Mouse (Mus musculus) midbrain, postnatal 0 days (tissue): Measurements from ENCODE around the gene Amh. TPM values are rescaled to one million over a fixed set of nuclear protein-coding genes. Genes with fewer than 3 reads are reported as not detected.

Experiments used
- ATAC-seq: fragments of 200-750 bp; cut with Nextera tagmentation; 2 replicates; pipeline ENCODE4 v1.8.0; 2017; ENCODE audit warnings: moderate number of reproducible peaks, mild to moderate bottlenecking, moderate TSS enrichment, moderate library complexity; ENCODE audit not compliant: low FRiP score
- DNase-seq: peaks from one replicate; pipeline ENCODE4 v3.0.0-alpha.2; 2015; ENCODE audit warnings: low spot score
- H3K27ac ChIP-seq: fragments of 300-500 bp; sonication (generic); 2 replicates; pipeline ENCODE4 v1.5.1; 2014; ENCODE audit warnings: low read depth, mild to moderate bottlenecking, low read length, mixed read lengths
- H3K27me3 ChIP-seq: fragments of 300-500 bp; sonication (generic); 2 replicates; pipeline ENCODE4 v1.6.1; 2014; ENCODE audit warnings: low read length, control low read depth, mixed read lengths; ENCODE audit not compliant: insufficient read depth
- H3K36me3 ChIP-seq: fragments of 300-500 bp; sonication (generic); 2 replicates; pipeline ENCODE4 v1.6.1; 2014; ENCODE audit warnings: low read length, control low read depth, mixed read lengths; ENCODE audit not compliant: insufficient read depth
- H3K4me1 ChIP-seq: fragments of 300-500 bp; sonication (generic); 2 replicates; pipeline ENCODE4 v1.6.1; 2014; ENCODE audit warnings: mild to moderate bottlenecking, control low read depth, antibody characterized with exemption, low read length, mixed read lengths; ENCODE audit not compliant: insufficient read depth
- H3K4me2 ChIP-seq: fragments of 300-500 bp; sonication (generic); 2 replicates; pipeline ENCODE4 v1.6.1; 2014; ENCODE audit warnings: low read depth, mild to moderate bottlenecking, low read length, mixed read lengths; ENCODE audit not compliant: poor library complexity, severe bottlenecking
- H3K4me3 ChIP-seq: fragments of 300-500 bp; sonication (generic); 2 replicates; pipeline ENCODE4 v1.5.1; 2014; ENCODE audit warnings: low read depth, mild to moderate bottlenecking, low read length, moderate library complexity
- H3K9ac ChIP-seq: fragments of 300-500 bp; sonication (generic); replicated peaks from 2 replicates; pipeline ENCODE4 v1.6.1; 2014; ENCODE audit warnings: mild to moderate bottlenecking, low read length, moderate library complexity, mixed read lengths; ENCODE audit not compliant: poor library complexity, severe bottlenecking
- H3K9me3 ChIP-seq: fragments of 300-500 bp; sonication (generic); 2 replicates; pipeline ENCODE4 v1.6.1; 2016; ENCODE audit warnings: low read length, control low read depth
- CTCF ChIP-seq: IDR thresholded peaks from 2 replicates; pipeline ENCODE4 v1.5.1; 2016; ENCODE audit warnings: antibody characterized with exemption, mild to moderate bottlenecking
- WGBS: fragments of 180-500 bp; shearing (Covaris S2); extraction: QIAGEN DNeasy Blood & Tissue Kit; methylation state at CpG from one replicate; pipeline ENCODE4 v1.1.7; 2014; 5-methylcytosine and 5-hydroxymethylcytosine counted together
- polyA plus RNA-seq: library from polyadenylated mRNA; unstranded; fragments of >200 nt; fragmentation: Nextera tagmentation; extraction: Ambion mirVana; gene quantifications from 2 replicates; pipeline ENCODE4 v1.2.1, GENCODE M21; 2015
- total RNA-seq: library from RNA; depleted of rRNA; stranded (reverse); fragments of >200 nt; gene quantifications from 2 replicates; pipeline ENCODE4 v1.2.3, GENCODE M21; 2014; rRNA removed

Amh gene
- 0.82 and 2.9 TPM in 2 replicates for total RNA-seq
- not detected in 2 replicates for polyA plus RNA-seq

GRCm38 (mm10) chr10:80804916-80805315, at the start of gene Amh:
TSS of gene Amh (plus strand) at chr10:80805243.
- Histone ChIP-seq H3K9me3 (no peaks in the 10 kb centered on the region), H3K9ac (no peak within 1 kb of the TSS), H3K27me3 (no peaks in the 10 kb centered on the region), H3K4me3 (no peak within 1 kb of the TSS), H3K27ac (no peak within 1 kb of the TSS), H3K4me1 (0 out of 2 replicates have a peak, but pooled peaks cover 5% of the 10 kb centered on the region), H3K36me3 (peaks cover 43% of the 10 kb centered on the region), H3K4me2 (0 out of 2 replicates have a peak within 1 kb of the TSS, but pooled peaks have one; percentile 94)
- WGBS, result 68% methylated on average over 6 of the region's 6 CpGs
- no peak for DNase-seq
- no peak for ATAC-seq
- TF ChIP-seq CTCF, result no peak

- peak overlapping the region; percentile 92 for H3K9ac ChIP-seq
- H3K36me3 ChIP-seq, result no peaks in the 10 kb centered on the region
- H3K4me2 ChIP-seq, result peak overlapping the region; percentile 94
- peak overlapping the region; percentile 86 for H3K27ac ChIP-seq
- no peaks in the 10 kb centered on the region for H3K9me3 ChIP-seq
- H3K4me1 ChIP-seq, result peaks cover 22% of the 10 kb centered on the region
- peak; percentile 26 for DNase-seq
- WGBS, result under 1% methylated on average over 62 of the region's 75 CpGs
- H3K4me3 ChIP-seq, result peak overlapping the region; percentile 97
- ATAC-seq, result no peak
- TF ChIP-seq CTCF, result no peak
- no peaks in the 10 kb centered on the region for H3K27me3 ChIP-seq
Measured at GRCm38 (mm10) chr10:80755291-80756015, 49.6 kb upstream of the Amh start.

GRCm38 (mm10) chr10:80756099-80756498, 48.9 kb upstream of the Amh start:
- no peak for TF ChIP-seq CTCF
- H3K36me3 ChIP-seq, result no peaks in the 10 kb centered on the region
- DNase-seq (no peak), ATAC-seq (no peak)
- H3K9me3 ChIP-seq, result no peaks in the 10 kb centered on the region
- H3K4me1 ChIP-seq, result peaks cover 22% of the 10 kb centered on the region
- no peaks in the 10 kb centered on the region for H3K27me3 ChIP-seq
- H3K9ac ChIP-seq, result peak overlapping the region; percentile 92
- H3K4me3 ChIP-seq, result peak overlapping the region; percentile 97
- 0 out of 2 replicates have a peak overlapping the region, but pooled peaks have one; percentile 86 for H3K27ac ChIP-seq
- peak overlapping the region; percentile 94 for H3K4me2 ChIP-seq
- 25% methylated on average over 3 of the region's 3 CpGs for WGBS

- 70% methylated on average over 2 of the region's 2 CpGs for WGBS
- peaks cover 22% of the 10 kb centered on the region for H3K4me1 ChIP-seq
- H3K4me3 ChIP-seq, result peak overlapping the region; percentile 97
- H3K9ac ChIP-seq, result peak overlapping the region; percentile 92; the same call in 1 of the 2 replicates
- H3K27me3 ChIP-seq, result no peaks in the 10 kb centered on the region
- DNase-seq, result no peak
- no peak overlapping the region for H3K27ac ChIP-seq
- no peaks in the 10 kb centered on the region for H3K36me3 ChIP-seq
- no peaks in the 10 kb centered on the region for H3K9me3 ChIP-seq
- no peak for TF ChIP-seq CTCF
- H3K4me2 ChIP-seq, result peak overlapping the region; percentile 94
- ATAC-seq, result no peak
Measured at GRCm38 (mm10) chr10:80756509-80756908, 48.5 kb upstream of the Amh start.

GRCm38 (mm10) chr10:80756967-80757366, 48.1 kb upstream of the Amh start:
- H3K4me3 ChIP-seq, result peak overlapping the region; percentile 8; the same call in 1 of the 2 replicates
- H3K9me3 ChIP-seq, result no peaks in the 10 kb centered on the region
- no peak for ATAC-seq
- 58% methylated on average over 4 of the region's 4 CpGs for WGBS
- H3K9ac ChIP-seq, result no peak overlapping the region; the same call in 1 of the 2 replicates
- DNase-seq, result no peak
- peak overlapping the region; percentile 94 for H3K4me2 ChIP-seq
- H3K36me3 ChIP-seq, result no peaks in the 10 kb centered on the region
- no peak for TF ChIP-seq CTCF
- H3K4me1 ChIP-seq, result peaks cover 22% of the 10 kb centered on the region
- no peak overlapping the region for H3K27ac ChIP-seq
- no peaks in the 10 kb centered on the region for H3K27me3 ChIP-seq

- Histone ChIP-seq H3K4me2 (no peak overlapping the region; the same call in 1 of the 2 replicates), H3K9me3 (no peaks in the 10 kb centered on the region)
- peak; percentile 76 for TF ChIP-seq CTCF
Measured at GRCm38 (mm10) chr10:80757717-80758116, 47.3 kb upstream of the Amh start.

More at GRCm38 (mm10) chr10:80757717-80758116, 47.3 kb upstream of the Amh start:
- Histone ChIP-seq H3K27me3 (no peaks in the 10 kb centered on the region), H3K36me3 (no peaks in the 10 kb centered on the region), H3K9ac (no peak overlapping the region), H3K4me1 (peaks cover 22% of the 10 kb centered on the region), H3K4me3 (no peak overlapping the region), H3K27ac (peak overlapping the region; percentile 26; the same call in 1 of the 2 replicates)
- WGBS, result 33% methylated on average over 5 of the region's 5 CpGs
- peak; percentile 26; the same call in 1 of the 2 replicates for ATAC-seq
- DNase-seq, result peak; percentile 69
